Mouse (Mus musculus): ENCODE data around the gene Mknk1. TPM values are rescaled to one million over a fixed set of nuclear protein-coding genes. Genes with fewer than 3 reads are reported as not detected.
A peak's percentile ranks its signal among the peaks of the same experiment; 100 is the strongest.

Mknk1 gene
- 17.3 and 26.9 TPM in 2 replicates for polyA plus RNA-seq (2015; fragmentation: Nextera tagmentation; extraction: Ambion mirVana)

GRCm38 (mm10) chr4:115838696-115839641, at the start of gene Mknk1:
Gene Mknk1, plus strand, starts transcription at chr4:115839198.
- WGBS, result 1% methylated on average over 51 of the region's 51 CpGs
- H3K9ac ChIP-seq, result peak within 1 kb of the TSS; percentile 65
- peak within 1 kb of the TSS; percentile 74 for H3K4me2 ChIP-seq
- no peaks in the 10 kb centered on the region for H3K9me3 ChIP-seq (replicated peaks)
- ATAC-seq (replicated peaks; ENCODE audit: insufficient number of reproducible peaks, insufficient read depth, low FRiP score, low read depth), result peak; percentile 96
- peak within 1 kb of the TSS; percentile 68 for H3K27ac ChIP-seq
- no peaks in the 10 kb centered on the region for H3K27me3 ChIP-seq
- peaks cover 10% of the 10 kb centered on the region for H3K36me3 ChIP-seq
- peak within 1 kb of the TSS; percentile 67 for H3K4me3 ChIP-seq
- H3K4me1 ChIP-seq (replicated peaks), result peaks cover 14% of the 10 kb centered on the region

DNA sequence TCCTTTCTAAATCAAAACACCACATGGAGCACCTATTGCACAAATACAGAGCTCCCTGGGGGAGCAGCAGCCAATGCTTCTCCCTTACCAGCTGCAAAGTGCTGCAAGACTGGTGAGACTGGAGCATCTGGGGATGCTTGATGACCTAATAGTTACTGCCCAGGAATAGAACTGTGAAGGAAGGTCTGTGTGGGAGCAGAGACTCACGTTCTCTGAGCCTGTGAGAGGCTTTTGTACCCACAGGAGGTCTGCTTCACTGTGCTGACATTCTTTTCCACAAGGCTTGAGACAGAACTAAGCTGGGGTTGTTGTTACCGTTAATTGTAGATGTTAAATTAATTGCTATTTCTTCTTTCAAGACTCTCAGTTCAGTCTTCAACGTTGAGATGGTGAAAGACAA, 48.1 kb upstream of the Mknk1 start:
- Histone ChIP-seq H3K9ac (no peak overlapping the region), H3K36me3 (peaks cover 59% of the 10 kb centered on the region), H3K4me2 (no peak overlapping the region), H3K9me3 (replicated peaks) (no peaks in the 10 kb centered on the region), H3K27me3 (no peaks in the 10 kb centered on the region), H3K4me3 (no peak overlapping the region), H3K4me1 (replicated peaks) (peaks cover 2% of the 10 kb centered on the region), H3K27ac (no peak overlapping the region)
- 78% methylated on average over 3 of the region's 3 CpGs for WGBS
- ATAC-seq (replicated peaks; ENCODE audit: insufficient number of reproducible peaks, insufficient read depth, low FRiP score, low read depth), result no peak

- Histone ChIP-seq H3K4me3 (no peak overlapping the region), H3K4me1 (replicated peaks) (no peaks in the 10 kb centered on the region), H3K27ac (no peak overlapping the region), H3K4me2 (no peak overlapping the region), H3K36me3 (peaks cover 71% of the 10 kb centered on the region), H3K9ac (no peak overlapping the region), H3K9me3 (replicated peaks) (no peaks in the 10 kb centered on the region), H3K27me3 (no peaks in the 10 kb centered on the region)
- WGBS, result 85% methylated on average over 3 of the region's 3 CpGs
- ATAC-seq (replicated peaks; ENCODE audit: insufficient number of reproducible peaks, insufficient read depth, low FRiP score, low read depth), result no peak
Measured at GRCm38 (mm10) chr4:115795360-115795759, 43.6 kb upstream of the Mknk1 start.

DNA sequence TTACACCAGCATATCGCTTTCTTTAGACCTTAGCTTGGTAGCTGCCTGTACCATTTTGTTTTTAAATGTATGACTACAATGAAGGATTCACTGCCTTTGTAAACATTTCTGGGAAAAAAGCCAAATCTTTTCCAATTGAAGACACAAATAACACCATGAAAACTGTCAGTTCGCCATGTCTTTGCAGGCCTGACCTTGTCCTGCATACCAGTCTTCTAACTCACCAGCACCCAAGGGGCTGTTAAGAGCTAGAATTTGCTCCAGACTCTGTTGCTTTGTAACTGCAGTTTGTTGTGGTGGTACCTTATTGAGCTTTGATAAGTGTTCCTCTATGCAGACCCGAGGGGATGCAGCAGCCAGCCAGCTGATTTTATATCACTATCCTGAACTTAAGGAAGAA, 39.0 kb upstream of the Mknk1 start:
- H3K4me1 ChIP-seq (replicated peaks), result no peaks in the 10 kb centered on the region
- no peak for ATAC-seq (replicated peaks; ENCODE audit: insufficient number of reproducible peaks, insufficient read depth, low FRiP score, low read depth)
- H3K9ac ChIP-seq, result no peak overlapping the region
- H3K9me3 ChIP-seq (replicated peaks), result no peaks in the 10 kb centered on the region
- no peak overlapping the region for H3K27ac ChIP-seq
- H3K4me3 ChIP-seq, result no peak overlapping the region
- 74% methylated on average over 3 of the region's 3 CpGs for WGBS
- peaks cover 63% of the 10 kb centered on the region for H3K36me3 ChIP-seq
- H3K27me3 ChIP-seq, result no peaks in the 10 kb centered on the region
- H3K4me2 ChIP-seq, result no peak overlapping the region

- no peaks in the 10 kb centered on the region for H3K9me3 ChIP-seq (replicated peaks)
- WGBS, result 79% methylated on average over 4 of the region's 4 CpGs
- H3K9ac ChIP-seq, result no peak overlapping the region
- H3K27me3 ChIP-seq, result no peaks in the 10 kb centered on the region
- H3K36me3 ChIP-seq, result peaks cover 16% of the 10 kb centered on the region
- H3K27ac ChIP-seq, result no peak overlapping the region
- no peak overlapping the region for H3K4me2 ChIP-seq
- H3K4me3 ChIP-seq, result no peak overlapping the region
- no peaks in the 10 kb centered on the region for H3K4me1 ChIP-seq (replicated peaks)
- ATAC-seq (replicated peaks; ENCODE audit: insufficient number of reproducible peaks, insufficient read depth, low FRiP score, low read depth), result no peak
Measured at GRCm38 (mm10) chr4:115812326-115812725, 26.7 kb upstream of the Mknk1 start.

DNA sequence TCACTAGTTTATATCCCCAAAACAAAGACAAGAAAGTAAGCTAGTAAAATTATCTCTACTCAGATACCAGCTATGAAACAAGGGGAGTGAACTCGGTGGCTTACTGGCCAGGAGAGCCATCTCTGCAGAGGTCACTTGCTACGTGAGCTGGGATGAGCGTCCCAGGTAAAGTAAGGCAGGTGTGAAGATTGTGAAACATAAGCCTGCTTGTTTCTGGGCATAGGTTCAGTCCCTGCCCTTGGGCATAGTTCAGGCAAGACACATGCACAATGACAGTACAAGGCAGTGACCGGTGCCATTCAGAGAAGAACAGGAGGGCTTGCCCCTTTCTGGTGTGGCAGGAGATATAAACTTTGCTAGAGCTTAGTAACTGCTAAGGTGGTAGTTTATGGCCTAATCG, 23.4 kb upstream of the Mknk1 start:
- Histone ChIP-seq H3K4me3 (no peak overlapping the region), H3K9ac (no peak overlapping the region), H3K27ac (no peak overlapping the region), H3K9me3 (replicated peaks) (no peaks in the 10 kb centered on the region), H3K4me1 (replicated peaks) (no peaks in the 10 kb centered on the region), H3K4me2 (no peak overlapping the region), H3K27me3 (no peaks in the 10 kb centered on the region), H3K36me3 (peaks cover 16% of the 10 kb centered on the region)
- ATAC-seq (replicated peaks; ENCODE audit: insufficient number of reproducible peaks, insufficient read depth, low FRiP score, low read depth), result no peak
- 90% methylated on average over 5 of the region's 5 CpGs for WGBS

DNA sequence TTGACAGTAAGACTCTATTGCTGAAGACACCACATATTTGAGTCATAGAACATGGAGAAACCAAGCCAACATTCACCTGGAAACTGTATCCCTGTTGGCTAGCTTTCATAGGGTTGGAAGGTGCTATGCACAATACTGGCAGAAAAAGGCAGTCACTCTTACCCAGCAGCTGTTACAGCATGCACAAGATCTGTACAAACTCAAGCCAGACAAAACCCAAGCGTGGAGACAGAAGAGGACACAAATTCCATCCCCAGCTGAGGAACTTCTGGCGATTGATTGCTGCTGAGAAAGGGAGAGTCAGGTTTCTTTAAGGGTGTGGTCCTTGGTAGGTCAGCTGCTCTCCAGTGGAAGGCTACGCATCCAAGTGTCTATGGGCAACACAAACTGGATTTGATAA, 18.8 kb upstream of the Mknk1 start:
- WGBS, result 67% methylated on average over 3 of the region's 3 CpGs
- Histone ChIP-seq H3K27me3 (no peaks in the 10 kb centered on the region), H3K36me3 (peaks cover 6% of the 10 kb centered on the region; the same call in 1 of the 2 replicates), H3K4me2 (no peak overlapping the region), H3K4me3 (no peak overlapping the region), H3K4me1 (replicated peaks) (peaks cover 28% of the 10 kb centered on the region), H3K9ac (no peak overlapping the region), H3K27ac (no peak overlapping the region), H3K9me3 (replicated peaks) (no peaks in the 10 kb centered on the region)
- no peak for ATAC-seq (replicated peaks; ENCODE audit: insufficient number of reproducible peaks, insufficient read depth, low FRiP score, low read depth)

DNA sequence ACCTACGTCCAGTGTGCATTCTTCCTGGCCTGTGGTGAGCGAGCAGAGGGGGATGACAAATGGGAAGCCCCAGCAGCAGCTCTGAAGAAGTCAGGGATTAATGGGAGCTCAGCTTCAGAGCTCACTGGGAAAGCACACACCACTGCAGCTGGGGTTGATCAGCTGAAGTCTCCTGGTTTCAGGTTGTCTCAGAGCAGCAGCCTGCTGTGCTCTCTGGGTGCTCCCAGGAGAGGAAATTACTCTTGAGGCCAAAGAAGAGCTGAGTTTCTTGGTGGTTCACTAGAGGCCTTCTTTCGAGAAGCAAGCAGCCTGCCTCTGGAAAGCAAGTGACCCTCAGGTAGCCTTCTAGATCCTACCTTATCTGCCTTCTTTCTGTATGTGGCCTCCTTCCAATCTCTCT, 18.1 kb upstream of the Mknk1 start:
- Histone ChIP-seq H3K27me3 (no peaks in the 10 kb centered on the region), H3K9ac (no peak overlapping the region), H3K27ac (no peak overlapping the region), H3K4me1 (replicated peaks) (peaks cover 28% of the 10 kb centered on the region), H3K4me3 (no peak overlapping the region), H3K4me2 (no peak overlapping the region), H3K9me3 (replicated peaks) (no peaks in the 10 kb centered on the region), H3K36me3 (peaks cover 1% of the 10 kb centered on the region; the same call in 1 of the 2 replicates)
- 82% methylated on average over 3 of the region's 3 CpGs for WGBS
- no peak for ATAC-seq (replicated peaks; ENCODE audit: insufficient number of reproducible peaks, insufficient read depth, low FRiP score, low read depth)

GRCm38 (mm10) chr4:115821431-115821830, 17.6 kb upstream of the Mknk1 start:
- H3K4me3 ChIP-seq, result no peak overlapping the region
- no peak overlapping the region for H3K4me2 ChIP-seq
- H3K9me3 ChIP-seq (replicated peaks), result no peaks in the 10 kb centered on the region
- no peaks in the 10 kb centered on the region; the same call in 1 of the 2 replicates for H3K36me3 ChIP-seq
- 0 out of 2 replicates have a peak overlapping the region, but pooled peaks have one; percentile 10 for H3K27ac ChIP-seq
- peaks cover 28% of the 10 kb centered on the region for H3K4me1 ChIP-seq (replicated peaks)
- ATAC-seq (replicated peaks; ENCODE audit: insufficient number of reproducible peaks, insufficient read depth, low FRiP score, low read depth), result no peak
- H3K9ac ChIP-seq, result no peak overlapping the region
- H3K27me3 ChIP-seq, result no peaks in the 10 kb centered on the region

GRCm38 (mm10) chr4:115821928-115822327, 17.1 kb upstream of the Mknk1 start:
- peak; percentile 65 for ATAC-seq (replicated peaks; ENCODE audit: insufficient number of reproducible peaks, insufficient read depth, low FRiP score, low read depth)
- H3K4me3 ChIP-seq, result no peak overlapping the region
- no peaks in the 10 kb centered on the region; the same call in 1 of the 2 replicates for H3K36me3 ChIP-seq
- H3K9me3 ChIP-seq (replicated peaks), result no peaks in the 10 kb centered on the region
- H3K4me1 ChIP-seq (replicated peaks), result peaks cover 28% of the 10 kb centered on the region
- 21% methylated on average over 3 of the region's 3 CpGs for WGBS
- H3K9ac ChIP-seq, result no peak overlapping the region
- 0 out of 2 replicates have a peak overlapping the region, but pooled peaks have one; percentile 10 for H3K27ac ChIP-seq
- no peaks in the 10 kb centered on the region for H3K27me3 ChIP-seq
- H3K4me2 ChIP-seq, result no peak overlapping the region

DNA sequence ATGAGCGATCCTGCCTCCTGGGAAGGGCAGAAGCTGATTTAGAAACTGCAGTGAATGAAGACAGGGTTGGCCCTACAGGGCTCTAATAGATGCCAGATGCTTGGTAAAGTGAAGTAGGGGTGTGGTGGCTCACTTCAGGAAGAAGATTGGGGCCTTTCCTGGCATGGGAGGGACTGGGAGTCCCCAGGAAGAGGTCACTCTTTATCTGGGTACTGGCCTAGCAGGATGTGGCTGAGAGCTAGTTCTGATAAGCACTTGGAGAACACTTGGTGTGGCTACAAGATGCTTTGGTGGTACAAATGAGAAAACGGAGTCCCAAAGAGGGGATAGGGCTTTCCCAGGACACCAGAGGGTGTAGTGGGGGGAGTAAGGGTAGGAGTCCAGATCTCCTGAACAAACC, 14.8 kb upstream of the Mknk1 start:
- Histone ChIP-seq H3K9me3 (replicated peaks) (no peaks in the 10 kb centered on the region), H3K27me3 (no peaks in the 10 kb centered on the region), H3K27ac (peak overlapping the region; percentile 32), H3K4me1 (replicated peaks) (peaks cover 40% of the 10 kb centered on the region), H3K36me3 (no peaks in the 10 kb centered on the region), H3K9ac (no peak overlapping the region), H3K4me3 (no peak overlapping the region), H3K4me2 (no peak overlapping the region)
- 44% methylated on average over 2 of the region's 2 CpGs for WGBS
- ATAC-seq (replicated peaks; ENCODE audit: insufficient number of reproducible peaks, insufficient read depth, low FRiP score, low read depth), result no peak

DNA sequence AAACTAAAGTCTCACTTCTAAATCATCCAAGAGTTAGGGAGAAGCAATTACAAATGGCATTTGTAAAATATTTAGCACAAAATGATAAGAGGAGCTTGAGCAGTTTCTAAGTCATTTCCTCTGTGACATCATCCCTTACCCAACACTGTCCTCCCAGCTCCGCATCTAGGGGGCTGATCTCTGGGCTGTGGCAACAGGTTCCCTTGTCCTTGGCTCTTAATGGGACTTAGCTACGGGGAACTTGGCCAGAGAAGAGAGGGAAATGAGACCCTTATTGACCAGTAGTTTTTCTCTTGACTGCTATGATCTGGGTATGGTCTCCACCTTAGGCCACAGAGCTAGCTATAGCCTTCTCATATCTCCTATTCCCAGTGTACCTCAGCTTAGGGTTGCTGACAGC, 13.7 kb upstream of the Mknk1 start:
- Histone ChIP-seq H3K36me3 (no peaks in the 10 kb centered on the region), H3K4me2 (no peak overlapping the region), H3K27me3 (no peaks in the 10 kb centered on the region), H3K9me3 (replicated peaks) (no peaks in the 10 kb centered on the region), H3K9ac (no peak overlapping the region), H3K4me1 (replicated peaks) (peaks cover 47% of the 10 kb centered on the region), H3K27ac (no peak overlapping the region), H3K4me3 (no peak overlapping the region)
- 63% methylated on average over 2 of the region's 2 CpGs for whole genome bisulfite sequencing
- no peak for ATAC-seq (replicated peaks; ENCODE audit: insufficient number of reproducible peaks, insufficient read depth, low FRiP score, low read depth)
